Mouse (Mus musculus) right cerebral cortex, postnatal 10 days (tissue): Measurements from ENCODE around the gene Gm9573.

ENCODE experiments used
- DNase-seq, 2 experiments: peaks; one replicate each; pipeline ENCODE4 v3.0.0; 2021; ENCODE audit warnings: low spot score in 2 of 2

The Gm9573 gene

GRCm38 (mm10) chr17:35594456-35594855 is 32.0 kb downstream of the Gm9573 start:
- no peak for DNase-seq

DNA sequence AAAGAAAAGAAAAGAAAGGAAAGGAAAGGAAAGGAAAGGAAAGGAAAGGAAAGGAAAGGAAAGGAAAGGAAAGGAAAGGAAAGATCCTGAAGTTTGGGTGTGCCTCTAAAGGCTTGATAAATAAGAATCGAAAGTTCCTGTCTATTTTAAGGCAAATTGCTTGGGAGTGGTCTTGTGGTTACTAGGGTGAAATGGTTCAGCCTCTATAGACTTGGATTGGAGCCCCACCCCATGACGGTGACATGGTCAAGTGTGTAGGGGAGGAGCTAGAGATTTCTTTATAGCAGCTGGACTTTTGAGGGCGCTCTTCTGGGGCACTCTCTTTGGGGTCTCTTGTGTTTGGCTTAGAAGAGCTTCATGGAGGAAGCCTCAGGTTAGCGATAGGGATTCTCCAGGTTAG is 32.7 kb downstream of the Gm9573 start:
- DNase-seq = no peak

GRCm38 (mm10) chr17:35592131-35592530 is 34.3 kb downstream of the Gm9573 start:
- DNase-seq = no peak

- DNase-seq = no peak
Observed at GRCm38 (mm10) chr17:35591731-35592130, 34.7 kb downstream of the Gm9573 start.

- DNase-seq = peak in 1 of 2 experiments; percentile 42
Observed at GRCm38 (mm10) chr17:35591219-35591578, 35.2 kb downstream of the Gm9573 start.

DNA sequence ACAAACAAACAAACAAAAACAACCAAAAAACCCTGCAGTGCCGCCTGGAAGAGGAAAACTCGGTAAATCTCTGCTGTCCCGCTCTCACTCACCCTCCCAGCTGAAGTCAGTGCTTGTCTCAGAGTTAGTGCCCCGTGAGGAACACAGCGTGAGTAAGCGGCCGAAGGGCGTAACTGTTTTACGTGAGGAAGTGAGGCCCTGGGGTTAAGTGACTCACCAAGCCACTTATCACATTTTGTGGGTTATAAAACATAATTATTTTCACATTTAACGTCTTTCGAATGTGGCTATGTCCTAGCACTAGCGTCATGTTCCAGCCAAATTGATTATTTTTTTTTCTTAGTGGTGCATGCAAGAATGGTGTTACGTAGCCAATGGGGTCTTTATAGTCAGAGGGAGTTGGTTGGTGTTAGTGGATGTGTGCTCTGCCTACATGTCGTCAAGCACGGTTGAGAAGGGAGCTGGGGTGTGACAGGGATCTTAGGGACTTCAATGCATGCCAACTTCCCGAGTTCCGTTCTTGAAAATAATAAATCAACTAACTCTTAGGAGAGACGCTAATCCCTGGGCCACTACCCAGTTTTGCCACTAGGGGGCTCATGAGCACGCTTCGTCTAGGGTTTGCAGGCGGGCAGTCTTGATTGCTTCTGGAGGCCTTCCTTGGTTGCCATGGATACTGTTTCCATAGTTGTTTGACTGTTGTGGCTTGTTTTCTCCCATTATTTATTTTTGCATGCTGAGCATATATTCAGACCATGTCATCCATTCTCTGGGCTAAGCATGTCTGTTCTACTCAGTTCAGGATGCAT is 35.8 kb downstream of the Gm9573 start:
- peak; percentile 88 to 90 for DNase-seq

- no peak for DNase-seq
Observed at GRCm38 (mm10) chr17:35588387-35588786, 38.0 kb downstream of the Gm9573 start.

- DNase-seq = no peak
Observed at GRCm38 (mm10) chr17:35587291-35587690, 39.1 kb downstream of the Gm9573 start.

DNA sequence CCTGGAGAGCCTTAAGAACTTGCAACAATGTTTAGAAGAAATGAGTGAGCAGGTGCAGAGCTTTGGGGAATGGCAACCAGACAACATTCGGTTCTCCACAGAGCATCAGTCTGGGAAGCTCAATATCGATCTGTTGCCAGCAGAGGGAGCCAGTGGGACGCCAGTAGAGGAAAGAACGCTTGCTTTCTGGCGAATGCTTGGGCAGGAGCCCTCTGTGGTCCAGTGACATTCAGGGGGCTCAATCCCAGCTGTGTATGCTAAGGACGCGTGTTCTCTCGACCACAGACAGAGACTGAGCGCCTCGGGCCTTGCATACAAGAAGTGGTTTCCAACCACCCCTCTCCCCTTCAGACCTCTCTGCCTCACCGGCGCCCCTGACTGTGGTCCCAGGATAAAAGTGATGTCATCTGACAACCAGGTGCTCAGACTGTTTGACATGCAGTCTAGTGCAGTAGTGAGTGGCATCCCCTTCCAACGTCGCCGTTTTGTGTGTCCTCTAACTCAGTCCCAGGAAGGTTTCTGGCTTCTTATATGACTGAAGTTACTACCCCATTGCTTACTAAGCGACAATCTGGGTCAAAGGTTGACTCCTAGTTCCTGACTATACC is 42.0 kb downstream of the Gm9573 start:
- DNase-seq = peak; percentile 91 to 92

DNA sequence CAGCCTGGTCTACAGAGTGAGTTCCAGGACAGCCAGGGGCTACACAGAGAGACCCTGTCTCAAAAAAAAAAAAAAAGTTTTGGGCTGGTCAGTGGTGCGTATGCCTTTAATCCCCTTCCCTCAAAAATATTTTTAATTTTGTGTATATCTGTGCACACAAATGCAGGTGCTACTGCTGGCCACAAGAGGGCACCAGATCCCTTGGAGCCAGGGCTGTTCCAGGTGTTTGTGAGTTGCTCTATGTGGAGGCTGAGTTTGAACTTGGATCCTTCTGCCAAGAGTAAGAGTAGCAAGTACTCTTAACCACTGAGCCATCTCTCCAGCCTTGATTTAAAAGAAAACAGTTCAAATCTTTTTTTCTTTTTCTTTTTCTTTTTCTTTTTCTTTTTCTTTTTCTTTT is 43.5 kb downstream of the Gm9573 start:
- DNase-seq = no peak

- DNase-seq = peak; percentile 68 to 79
Observed at GRCm38 (mm10) chr17:35578211-35578610, 48.2 kb downstream of the Gm9573 start.

- DNase-seq = no peak
Observed at GRCm38 (mm10) chr17:35571477-35571876, 55.0 kb downstream of the Gm9573 start.

- DNase-seq = no peak
Observed at GRCm38 (mm10) chr17:35570836-35571235, 55.6 kb downstream of the Gm9573 start.

DNA sequence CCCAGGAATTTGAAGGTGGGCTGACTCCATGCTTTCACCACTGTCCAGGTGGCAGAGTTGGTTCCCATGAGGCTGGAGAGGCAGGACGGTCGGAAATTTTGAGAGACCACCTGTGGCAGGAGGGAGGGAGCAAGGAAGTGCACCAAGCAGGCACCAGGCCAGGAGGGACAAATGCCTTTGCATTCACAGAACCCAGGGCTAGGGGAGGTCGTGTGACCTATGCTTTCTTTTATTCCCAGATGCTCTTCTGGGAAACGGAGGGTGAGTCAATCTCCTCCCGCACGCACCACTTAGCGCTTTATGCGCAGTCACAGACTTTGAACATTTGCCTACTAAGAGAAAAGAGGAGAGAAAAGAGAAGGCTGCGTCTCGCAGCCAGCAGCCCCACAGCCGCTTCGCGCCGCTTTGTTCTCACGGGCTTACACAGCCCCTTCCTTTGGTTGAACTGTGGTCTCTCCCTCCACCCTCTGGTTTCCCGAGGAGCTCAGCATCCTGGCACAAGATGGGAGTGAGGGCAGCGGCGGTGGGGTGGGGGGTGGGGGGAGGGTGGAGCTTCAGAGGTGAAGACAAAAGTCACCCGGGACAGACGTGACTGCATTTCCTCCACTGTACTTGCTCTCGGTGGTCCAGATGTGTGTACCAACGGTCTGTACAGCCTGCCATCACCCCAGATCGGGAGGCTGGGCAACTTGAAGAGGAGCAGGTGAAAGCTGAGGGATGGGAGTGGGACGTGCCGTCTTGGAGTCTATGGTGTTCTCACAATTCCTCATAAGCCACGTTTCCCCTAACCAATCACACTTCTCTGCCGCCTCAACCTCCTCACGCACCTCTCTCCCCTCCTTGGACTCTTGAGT is 57.1 kb downstream of the Gm9573 start:
- no peak for DNase-seq
